Mouse (Mus musculus) gastrocnemius, postnatal 36 days (tissue): ENCODE results near the gene 9330182L06Rik. TPM values are rescaled to one million over a fixed set of nuclear protein-coding genes. Genes with fewer than 3 reads are reported as not detected.

Experiments
- DNase-seq, 2 experiments: peaks; one replicate each; pipeline ENCODE4 v3.0.0; 2022
- intact Hi-C: fragments of 180-260 bp; cut with DNase I; formaldehyde crosslinking; loops from one replicate; pipeline ENCODE4 v1.15.1; 2025
- total RNA-seq, 2 experiments: library from RNA; stranded (reverse); gene quantifications; 2 replicates each; pipeline ENCODE4 v1.2.3; 2021

The 9330182L06Rik gene
- total RNA-seq, 2 experiments from 2014 or later, result 0.25 TPM; not detected in 1

DNA sequence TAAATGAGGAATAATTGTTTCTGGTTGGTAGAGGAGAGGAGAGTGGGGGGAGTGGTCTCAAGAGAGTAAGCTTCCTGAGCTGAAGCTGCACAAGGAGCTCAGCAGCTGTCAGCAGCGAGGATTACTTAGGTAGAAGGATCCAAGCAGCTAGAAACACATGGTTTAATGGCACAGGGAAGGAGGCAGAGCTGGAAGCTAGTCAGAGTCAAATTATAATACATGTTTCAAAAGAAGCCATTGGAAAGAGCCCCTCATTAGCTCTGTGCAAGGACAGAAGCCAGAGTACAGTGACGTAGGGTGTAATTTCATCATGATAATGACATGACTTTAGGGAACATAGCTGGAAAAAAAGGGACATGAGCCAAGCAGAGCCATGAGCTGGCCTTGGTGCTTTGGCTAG, 92.2 kb downstream of the 9330182L06Rik start:
- DNase-seq, result no peak
- intact Hi-C loops, result no loop called here

GRCm38 (mm10) chr5:9361982-9362661, 96.2 kb downstream of the 9330182L06Rik start:
- intact Hi-C loops, result no loop called here
- DNase-seq, result no peak

GRCm38 (mm10) chr5:9364937-9365336, 99.0 kb downstream of the 9330182L06Rik start:
- intact Hi-C loops, result no loop called here
- DNase-seq, result no peak

DNA sequence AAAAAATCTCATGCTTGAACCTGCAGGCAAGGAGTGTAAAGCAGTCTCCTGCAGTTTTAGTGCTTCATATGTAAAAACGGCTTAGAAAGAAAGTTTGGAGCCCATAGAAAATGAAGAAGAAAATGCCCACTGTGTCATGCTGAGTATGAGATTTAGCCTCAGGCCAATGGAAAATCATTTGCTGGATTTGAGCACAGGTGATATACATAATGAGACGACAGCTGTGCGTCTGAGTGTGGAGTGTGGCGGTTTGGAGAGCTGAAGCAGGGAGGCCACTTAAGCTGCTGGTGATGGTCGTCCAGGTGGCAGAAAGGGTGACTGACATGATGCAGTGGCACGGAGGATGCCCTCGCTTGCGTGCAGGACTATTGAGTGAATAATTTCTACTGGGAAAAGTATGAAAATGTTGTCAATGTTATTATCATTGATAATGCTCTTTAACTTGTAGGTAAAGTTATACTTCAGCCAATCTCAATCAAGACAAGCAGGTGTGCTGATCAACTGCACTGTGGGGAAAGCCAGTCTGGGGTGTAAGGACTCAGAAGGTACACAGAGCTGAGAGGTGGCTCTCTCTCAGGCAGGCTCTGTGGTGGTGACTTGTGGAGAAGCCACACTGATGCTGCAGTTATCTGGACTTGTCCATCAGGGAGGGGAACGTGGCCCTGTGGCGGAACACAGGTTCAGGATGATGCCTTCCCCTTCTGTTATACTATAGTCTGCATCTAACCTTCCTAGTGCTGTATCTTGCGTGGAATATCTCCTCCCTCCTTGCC, 102.2 kb downstream of the 9330182L06Rik start:
- no peak for DNase-seq
- intact Hi-C loops, result no loop called here

GRCm38 (mm10) chr5:9371127-9371526, 105.2 kb downstream of the 9330182L06Rik start:
- no peak for DNase-seq
- intact Hi-C loops, result no loop called here

DNA sequence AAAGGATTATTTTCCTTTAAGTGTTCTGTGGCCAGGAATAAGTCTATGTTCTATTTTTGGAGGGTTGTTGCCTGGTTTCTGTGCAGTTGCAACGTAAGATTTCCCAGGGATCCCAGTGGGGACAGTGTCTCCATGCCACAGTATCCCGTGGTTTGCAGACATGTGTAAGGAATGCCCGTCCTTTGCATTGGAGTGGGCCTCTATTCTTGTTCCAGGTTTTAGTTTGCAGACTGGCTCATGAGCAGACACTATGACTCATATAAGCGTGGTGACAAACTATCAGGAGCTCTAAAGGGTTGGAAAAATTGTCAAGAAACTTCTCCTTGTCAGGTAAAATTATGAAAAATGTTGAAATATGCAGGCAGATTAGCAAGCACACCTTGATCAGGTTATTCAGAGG, 107.4 kb downstream of the 9330182L06Rik start:
- intact Hi-C loops, result no loop called here
- no peak for DNase-seq

- intact Hi-C loops, result no loop called here
- no peak for DNase-seq
Observed at GRCm38 (mm10) chr5:9389968-9390367, 124.0 kb downstream of the 9330182L06Rik start.

DNA sequence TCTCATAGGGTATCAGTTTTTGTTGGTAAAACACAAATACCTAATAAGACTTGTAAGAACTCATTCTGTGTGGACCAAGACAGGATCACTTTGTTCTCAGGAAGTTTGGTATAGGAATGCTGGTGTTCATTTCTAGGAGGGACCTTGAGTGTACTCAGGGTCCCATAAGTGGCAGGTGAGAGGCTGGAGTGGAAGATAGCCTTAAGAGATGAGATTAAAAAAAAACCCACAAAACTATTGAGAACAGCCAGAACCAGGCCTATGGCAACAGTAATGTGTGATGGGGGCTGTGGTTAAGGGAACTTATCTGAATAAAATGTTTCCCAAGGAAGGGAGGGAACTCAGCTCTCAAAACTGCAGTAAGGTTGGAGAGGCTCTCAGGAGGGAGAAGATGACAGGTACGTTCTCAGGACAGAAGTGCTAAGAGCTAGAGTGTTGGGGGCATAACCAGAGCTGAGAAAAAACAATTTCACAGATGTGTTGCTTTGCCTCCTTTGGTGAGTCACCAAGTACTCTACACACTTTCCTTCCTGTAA, 126.0 kb downstream of the 9330182L06Rik start:
- intact Hi-C loops, result no loop called here
- DNase-seq, result no peak

GRCm38 (mm10) chr5:9417098-9417497, 151.2 kb downstream of the 9330182L06Rik start:
- intact Hi-C loops, result no loop called here
- no peak for DNase-seq

DNA sequence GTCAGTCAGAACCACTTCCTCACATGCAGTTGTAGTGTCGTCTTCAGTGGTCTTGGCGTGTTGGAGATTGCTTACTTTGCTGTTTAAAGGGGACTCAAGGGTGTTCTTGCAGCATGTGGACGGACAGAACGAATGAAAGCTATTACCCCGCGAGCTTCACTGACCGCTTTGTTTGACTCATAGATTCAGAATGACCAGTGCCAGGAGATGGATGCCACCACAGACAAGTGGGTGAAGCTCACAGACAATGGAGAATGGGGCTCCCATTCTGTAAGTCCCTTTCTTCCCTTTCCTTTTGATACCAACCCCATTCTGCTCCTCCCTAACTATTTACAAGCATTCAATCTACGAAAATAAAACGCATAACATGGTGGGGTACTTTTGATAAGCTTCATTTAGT, 151.9 kb downstream of the 9330182L06Rik start:
- no peak for DNase-seq
- intact Hi-C loops, result no loop called here

- intact Hi-C loops, result no loop called here
- DNase-seq, result no peak
Observed at GRCm38 (mm10) chr5:9419964-9420363, 154.0 kb downstream of the 9330182L06Rik start.

GRCm38 (mm10) chr5:9424464-9424863, 158.5 kb downstream of the 9330182L06Rik start:
- intact Hi-C loops, result no loop called here

GRCm38 (mm10) chr5:9427165-9427564, 161.2 kb downstream of the 9330182L06Rik start:
- DNase-seq, result no peak
- intact Hi-C loops, result no loop called here

More at GRCm38 (mm10) chr5:9424464-9424863, 158.5 kb downstream of the 9330182L06Rik start:
- DNase-seq, result no peak

DNA sequence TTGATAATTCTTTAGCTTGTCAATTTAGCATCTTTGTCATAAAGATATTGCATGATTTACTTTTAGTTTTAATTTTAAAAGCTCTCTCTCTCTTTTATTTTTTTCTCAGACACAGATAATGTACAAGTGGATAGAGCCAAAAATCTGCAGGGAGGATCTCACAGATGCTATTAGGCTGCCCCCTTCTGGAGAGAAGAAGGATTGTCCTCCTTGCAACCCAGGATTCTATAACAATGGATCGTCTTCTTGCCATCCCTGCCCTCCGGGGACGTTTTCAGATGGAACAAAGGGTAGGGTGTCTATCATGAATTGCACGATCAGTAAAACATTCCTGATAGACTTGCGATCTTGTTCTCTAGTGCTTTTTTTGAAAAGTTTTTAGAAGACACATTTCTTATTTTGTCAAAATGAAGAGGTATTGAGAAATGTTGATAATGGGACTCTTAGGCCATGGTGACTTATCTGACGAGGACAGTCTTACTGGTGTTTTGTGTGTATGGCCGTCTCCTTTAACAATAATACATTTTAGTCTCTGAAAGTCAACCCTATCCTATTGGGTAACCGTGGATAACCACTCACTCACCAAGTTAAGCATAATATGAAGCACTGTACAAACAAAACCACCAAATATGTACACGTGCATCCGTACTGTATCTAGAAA, 161.8 kb downstream of the 9330182L06Rik start:
- no peak for DNase-seq
- intact Hi-C loops, result no loop called here

DNA sequence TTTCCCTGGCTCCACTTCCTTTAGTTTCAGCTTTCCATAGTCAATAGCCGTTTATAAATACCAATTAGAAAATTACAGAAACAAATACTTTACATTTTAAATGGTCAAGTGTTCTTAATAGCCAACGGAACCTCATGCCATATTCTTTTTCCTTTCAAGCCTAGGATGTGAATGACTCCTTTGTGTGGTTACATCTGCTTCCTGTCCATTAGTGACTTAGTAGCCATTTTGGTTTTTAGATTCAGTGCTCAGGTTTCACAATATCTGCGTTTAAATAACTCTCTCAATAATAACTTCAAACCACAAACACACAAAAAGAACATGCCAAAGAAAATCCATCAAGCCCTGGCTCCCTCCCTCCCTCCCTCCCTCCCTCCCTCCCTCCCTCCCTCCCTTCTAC, 162.8 kb downstream of the 9330182L06Rik start:
- intact Hi-C loops, result no loop called here
- DNase-seq, result no peak

DNA sequence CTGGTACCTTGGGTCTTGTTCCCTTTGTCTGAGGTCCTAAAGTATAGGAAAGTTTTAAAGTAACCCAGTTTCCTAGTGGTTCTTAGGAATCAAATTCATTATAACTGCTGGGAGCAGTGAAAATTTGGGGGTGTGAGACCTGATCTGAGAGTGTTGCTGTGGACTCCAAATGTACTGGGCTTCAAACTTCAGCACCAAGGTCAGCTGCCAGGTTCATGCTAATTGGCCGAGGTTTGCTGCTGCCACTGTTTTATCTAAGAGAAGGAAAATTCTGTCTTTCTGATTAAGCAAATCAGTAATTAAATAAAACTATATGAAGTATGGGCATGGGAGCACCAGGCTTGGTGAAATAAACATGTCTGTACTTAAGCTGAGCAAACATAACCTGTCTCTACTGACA, 180.2 kb downstream of the 9330182L06Rik start:
- DNase-seq, result no peak
- intact Hi-C loops, result no loop called here

DNA sequence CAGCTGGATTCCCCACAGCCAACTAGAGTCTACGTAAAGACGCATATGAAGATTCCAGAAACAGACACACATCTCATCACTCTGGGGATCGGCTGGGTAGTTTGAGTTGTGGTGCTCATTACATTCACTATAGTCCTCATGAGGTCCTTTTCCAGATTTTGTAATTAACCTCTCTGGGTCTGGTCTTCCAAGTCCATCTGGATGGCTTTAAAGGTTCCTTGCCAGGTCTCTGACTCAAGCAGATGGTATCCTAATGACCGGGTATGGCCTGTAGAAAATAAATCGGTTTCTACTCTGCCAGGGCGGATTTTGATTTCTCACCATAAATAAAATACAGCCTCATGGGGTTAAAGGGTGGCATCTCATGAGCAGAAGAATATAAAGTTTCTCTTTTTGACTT, 183.0 kb downstream of the 9330182L06Rik start:
- DNase-seq, result no peak
- intact Hi-C loops, result no loop called here

DNA sequence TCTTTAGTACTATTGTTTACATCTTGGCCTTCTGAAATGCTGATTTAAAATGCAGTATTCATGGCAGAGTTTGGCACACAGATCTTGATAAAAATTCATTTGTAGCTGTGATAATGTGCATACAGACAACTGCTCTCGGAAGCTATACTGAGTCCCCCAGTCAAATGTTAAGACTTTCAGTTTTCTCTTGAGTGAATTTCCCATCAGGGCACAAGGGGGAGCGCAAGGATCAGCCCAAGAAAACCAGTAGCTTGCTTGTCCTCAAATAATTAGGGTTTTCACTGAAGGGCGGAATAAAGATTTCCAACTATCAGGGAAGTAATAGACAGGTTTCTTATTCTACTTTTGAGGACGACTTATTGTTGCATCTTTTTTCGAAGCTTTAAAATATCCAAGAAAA, 183.7 kb downstream of the 9330182L06Rik start:
- intact Hi-C loops, result no loop called here
- no peak for DNase-seq

GRCm38 (mm10) chr5:9453298-9453697, 187.4 kb downstream of the 9330182L06Rik start:
- DNase-seq, result no peak
- intact Hi-C loops, result no loop called here

GRCm38 (mm10) chr5:9477587-9477986, 211.7 kb downstream of the 9330182L06Rik start:
- DNase-seq, result no peak
- intact Hi-C loops, result no loop called here

DNA sequence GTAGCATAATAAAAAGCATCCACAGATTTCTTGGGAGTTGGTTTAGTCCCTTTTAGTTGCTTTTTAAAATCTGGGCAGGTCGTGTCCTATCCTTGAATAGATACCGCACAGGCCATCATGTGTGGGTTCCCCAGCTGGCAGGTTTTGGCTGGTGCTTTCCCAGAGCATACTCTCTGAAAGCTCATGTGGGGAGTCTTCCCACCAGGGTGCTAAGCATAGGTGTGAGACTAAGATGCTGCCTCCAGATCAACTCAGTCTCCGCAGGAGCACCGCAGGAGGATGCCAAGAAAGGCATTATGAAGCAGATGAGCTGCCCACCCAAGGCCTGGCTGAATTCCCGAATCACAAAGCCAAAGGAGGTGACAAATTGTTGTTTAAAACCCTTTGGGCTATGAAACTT, 229.5 kb downstream of the 9330182L06Rik start:
- intact Hi-C loops, result no loop called here
- DNase-seq, result no peak
